Mouse (Mus musculus) liver, postnatal 0 days (tissue): ENCODE measurements around the gene Nt5dc3. TPM values are rescaled to one million over a fixed set of nuclear protein-coding genes. Genes with fewer than 3 reads are reported as not detected.

ENCODE experiments used
- ATAC-seq: fragments of 200-750 bp; cut with Nextera tagmentation; 2 replicates; pipeline ENCODE4 v1.8.0; 2017; ENCODE audit warnings: mild to moderate bottlenecking, moderate library complexity
- DNase-seq: peaks from one replicate; pipeline ENCODE4 v3.0.0-alpha.2; 2016
- H3K27ac ChIP-seq: fragments of 300-500 bp; sonication (generic); 2 replicates; pipeline ENCODE4 v1.5.1; 2014; ENCODE audit warnings: antibody characterized with exemption, moderate library complexity, mild to moderate bottlenecking, low read depth
- H3K27me3 ChIP-seq: fragments of 300-500 bp; sonication (generic); 2 replicates; pipeline ENCODE4 v1.6.1; 2014; ENCODE audit warnings: low read length, control low read depth, mixed read lengths; ENCODE audit not compliant: insufficient read depth
- H3K36me3 ChIP-seq: fragments of 300-500 bp; sonication (generic); replicated peaks from 2 replicates; pipeline ENCODE4 v1.6.1; 2014; ENCODE audit warnings: mild to moderate bottlenecking, control low read depth, low read length, moderate library complexity, mixed read lengths; ENCODE audit not compliant: insufficient read depth
- H3K4me1 ChIP-seq: fragments of 300-500 bp; sonication (generic); 2 replicates; pipeline ENCODE4 v1.6.1; 2014; ENCODE audit warnings: antibody characterized with exemption, mild to moderate bottlenecking, control low read depth; ENCODE audit not compliant: insufficient read depth
- H3K4me2 ChIP-seq: fragments of 300-500 bp; sonication (generic); 2 replicates; pipeline ENCODE4 v1.6.1; 2014; ENCODE audit warnings: low read depth, mild to moderate bottlenecking, low read length, moderate library complexity, mixed read lengths
- H3K4me3 ChIP-seq: fragments of 300-500 bp; sonication (generic); 2 replicates; pipeline ENCODE4 v1.5.1; 2014; ENCODE audit warnings: low read depth, low read length
- H3K9ac ChIP-seq: fragments of 300-500 bp; sonication (generic); replicated peaks from 2 replicates; pipeline ENCODE4 v1.6.1; 2014; ENCODE audit warnings: mild to moderate bottlenecking, moderate library complexity
- H3K9me3 ChIP-seq: fragments of 300-500 bp; sonication (generic); 2 replicates; pipeline ENCODE4 v1.6.1; 2016; ENCODE audit warnings: mild to moderate bottlenecking, control low read depth, low read length, mixed read lengths
- CTCF ChIP-seq: sonication (generic); IDR thresholded peaks from 2 replicates; pipeline ENCODE4 v1.5.1; 2016; ENCODE audit warnings: antibody characterized with exemption, low read depth
- EP300 ChIP-seq: IDR thresholded peaks from 2 replicates; pipeline ENCODE4 v1.6.1; 2016; ENCODE audit warnings: antibody characterized with exemption, low read depth, mild to moderate bottlenecking
- WGBS: fragments of 180-500 bp; shearing (Covaris S2); extraction: QIAGEN DNeasy Blood & Tissue Kit; methylation state at CpG from one replicate; pipeline ENCODE4 v1.1.7; 2014; ENCODE audit not compliant: insufficient replicate concordance; 5-methylcytosine and 5-hydroxymethylcytosine counted together
- polyA plus RNA-seq: library from polyadenylated mRNA; unstranded; fragments of >200 nt; fragmentation: Nextera tagmentation; extraction: Ambion mirVana; gene quantifications from 2 replicates; pipeline ENCODE4 v1.2.1, GENCODE M21; 2015

Gene Nt5dc3
- polyA plus RNA-seq, 1 experiment from 2014 or later = 0.51 TPM

GRCm38 (mm10) chr10:86849087-86849486 is 70.3 kb downstream of the Nt5dc3 start:
- H3K4me2 ChIP-seq = no peak overlapping the region
- DNase-seq = no peak
- H3K9ac ChIP-seq = no peak overlapping the region
- H3K4me3 ChIP-seq = no peak overlapping the region
- TF ChIP-seq CTCF (no peak), EP300 (no peak)
- no peaks in the 10 kb centered on the region for H3K9me3 ChIP-seq
- ATAC-seq = no peak
- 0 out of 2 replicates have a peak, but pooled peaks cover 3% of the 10 kb centered on the region for H3K36me3 ChIP-seq
- no peak overlapping the region for H3K27ac ChIP-seq
- peaks cover 5% of the 10 kb centered on the region for H3K4me1 ChIP-seq
- H3K27me3 ChIP-seq = peaks cover 24% of the 10 kb centered on the region
- WGBS = 74% methylated on average over 4 of the region's 4 CpGs

DNA sequence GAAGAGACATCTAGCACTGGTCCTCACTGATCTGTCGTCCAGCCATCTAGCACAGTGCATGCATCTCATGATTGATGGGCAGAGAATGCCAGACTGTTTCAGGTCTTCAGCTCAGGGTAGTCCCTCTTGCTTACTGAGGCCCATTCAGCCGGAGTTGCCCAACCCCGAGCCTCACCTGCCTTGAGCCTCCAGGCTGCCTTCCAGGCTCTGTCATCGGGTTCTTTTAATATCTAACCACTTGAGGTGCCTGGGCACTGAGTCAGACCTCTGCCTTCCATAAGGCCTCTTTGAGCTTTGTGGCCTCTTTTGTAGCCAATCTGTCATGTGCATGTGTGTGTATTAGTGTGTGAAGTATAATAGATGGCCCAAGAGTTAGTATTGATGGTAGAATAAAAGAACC is 70.7 kb downstream of the Nt5dc3 start:
- ATAC-seq (no peak), DNase-seq (no peak)
- TF ChIP-seq EP300 (no peak), CTCF (no peak)
- Histone ChIP-seq H3K27me3 (peaks cover 24% of the 10 kb centered on the region), H3K4me1 (peaks cover 5% of the 10 kb centered on the region), H3K4me2 (no peak overlapping the region), H3K27ac (no peak overlapping the region), H3K9me3 (no peaks in the 10 kb centered on the region), H3K4me3 (no peak overlapping the region), H3K9ac (no peak overlapping the region), H3K36me3 (0 out of 2 replicates have a peak, but pooled peaks cover 3% of the 10 kb centered on the region)
- 70% methylated on average over 4 of the region's 4 CpGs for WGBS

GRCm38 (mm10) chr10:86852160-86852559 is 73.4 kb downstream of the Nt5dc3 start:
- Histone ChIP-seq H3K4me1 (no peaks in the 10 kb centered on the region; the same call in 1 of the 2 replicates), H3K9ac (no peak overlapping the region), H3K27ac (no peak overlapping the region), H3K4me3 (no peak overlapping the region), H3K4me2 (no peak overlapping the region), H3K9me3 (no peaks in the 10 kb centered on the region), H3K36me3 (0 out of 2 replicates have a peak, but pooled peaks cover 3% of the 10 kb centered on the region), H3K27me3 (peaks cover 29% of the 10 kb centered on the region)
- DNase-seq = no peak
- no peak for ATAC-seq
- TF ChIP-seq EP300 (no peak), CTCF (no peak)
- 75% methylated on average over 6 of the region's 6 CpGs for WGBS

DNA sequence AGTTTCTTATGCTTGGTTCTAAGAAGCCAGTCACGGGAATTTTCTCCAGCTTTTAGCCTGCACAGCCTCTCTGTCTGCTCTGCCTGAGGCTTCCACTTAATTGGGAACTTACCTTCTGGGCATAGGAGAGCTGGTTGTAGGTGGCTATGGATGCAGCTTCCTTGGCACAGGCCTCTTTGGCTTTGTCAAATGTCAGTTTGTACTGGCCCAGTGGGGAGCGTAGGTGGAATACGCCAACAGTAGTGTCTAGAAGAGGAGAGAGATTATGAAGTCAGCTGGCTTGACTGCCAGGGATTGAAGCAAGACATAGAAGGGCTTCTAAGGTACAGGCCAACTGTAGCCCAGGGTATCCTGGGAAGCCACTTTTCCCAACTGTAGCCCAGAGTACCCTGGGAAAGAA is 74.6 kb downstream of the Nt5dc3 start:
- DNase-seq = no peak
- WGBS = 71% methylated on average over 3 of the region's 3 CpGs
- no peak for ATAC-seq
- Histone ChIP-seq H3K27ac (no peak overlapping the region), H3K4me2 (no peak overlapping the region), H3K27me3 (peaks cover 25% of the 10 kb centered on the region), H3K4me3 (no peak overlapping the region), H3K9me3 (no peaks in the 10 kb centered on the region), H3K9ac (no peak overlapping the region), H3K36me3 (0 out of 2 replicates have a peak, but pooled peaks cover under 1% of the 10 kb centered on the region), H3K4me1 (no peaks in the 10 kb centered on the region)
- no peak for TF ChIP-seq EP300

GRCm38 (mm10) chr10:86860396-86860795 is 81.6 kb downstream of the Nt5dc3 start:
- 69% methylated on average over 4 of the region's 4 CpGs for WGBS
- TF ChIP-seq CTCF (no peak), EP300 (no peak)
- DNase-seq (no peak), ATAC-seq (no peak)
- 0 out of 2 replicates have a peak, but pooled peaks cover 1% of the 10 kb centered on the region for H3K27me3 ChIP-seq
- no peak overlapping the region for H3K4me3 ChIP-seq
- H3K36me3 ChIP-seq = peaks cover under 1% of the 10 kb centered on the region; the same call in 1 of the 2 replicates
- no peak overlapping the region for H3K27ac ChIP-seq
- no peak overlapping the region for H3K4me2 ChIP-seq
- no peak overlapping the region for H3K9ac ChIP-seq
- no peaks in the 10 kb centered on the region for H3K4me1 ChIP-seq
- no peaks in the 10 kb centered on the region for H3K9me3 ChIP-seq

GRCm38 (mm10) chr10:86862496-86862895 is 83.7 kb downstream of the Nt5dc3 start:
- Histone ChIP-seq H3K9ac (no peak overlapping the region), H3K27me3 (no peaks in the 10 kb centered on the region), H3K36me3 (peaks cover 4% of the 10 kb centered on the region; the same call in 1 of the 2 replicates), H3K4me1 (no peaks in the 10 kb centered on the region), H3K9me3 (no peaks in the 10 kb centered on the region), H3K4me3 (no peak overlapping the region), H3K4me2 (no peak overlapping the region), H3K27ac (no peak overlapping the region)
- TF ChIP-seq EP300 (no peak), CTCF (no peak)
- DNase-seq (no peak), ATAC-seq (peak; percentile 62; the same call in 1 of the 2 replicates)
- 70% methylated on average over 6 of the region's 6 CpGs for WGBS
